ENCODE assay signal across 19 mouse cellular contexts in genomic region chr3:69438773-69439514, GRCm38 (mm10).
DNase-seq lines count a peak whose midpoint lies in the region; ATAC-seq and TF ChIP-seq lines count a peak whose summit lies in the region.
"Had no signal": no experiment of that assay in that cellular context is flagged by ENCODE, and none has a peak within 500 bp of the region (broad histone marks: within the 10 kb centered on the region; RNA-seq: fewer than 3 reads in every experiment).

No protein-coding gene starts in this region.

- 42% methylated on average over 12 of the region's 12 CpGs for WGBS in heart, adult 2 months

- H3K79me2 ChIP-seq in heart, adult 2 months (replicated peaks; ENCODE audit: control insufficient read depth, insufficient read depth, low read length) = no peaks in the 10 kb centered on the region

- no peak overlapping the region for H3K9ac ChIP-seq in heart, adult 2 months (ENCODE audit: low read depth, low read length)
- H3K9ac ChIP-seq: liver, embryonic 15.5 days; midbrain, embryonic 15.5 days; neural tube, embryonic 12.5 days had no signal

- no peaks in the 10 kb centered on the region for H3K27me3 ChIP-seq in heart, adult 2 months (ENCODE audit: control insufficient read depth, insufficient read depth, low read length)
- H3K27me3 ChIP-seq: liver, embryonic 15.5 days; midbrain, embryonic 15.5 days; neural tube, embryonic 12.5 days had no signal

- no peak for DNase-seq in heart, adult 2 months
- DNase-seq in heart, adult 8-10 months (ENCODE audit: low spot score) = no peak
- peak; percentile 46 for DNase-seq in left cerebral cortex, adult 11 months (ENCODE audit: low spot score)
- DNase-seq in left cerebral cortex, postnatal 10 days (ENCODE audit: extremely low spot score in 1 of 2, low spot score in 2 of 2) = no peak
- DNase-seq in embryo, embryonic 11 days = no peak
- DNase-seq in adrenal gland, adult 2 months = no peak
- DNase-seq: cerebellum, adult 9-11 months; gastrocnemius, postnatal 14 days; kidney, adult 8-10 months; lung, postnatal 36 days; retina, postnatal 1 day; thymus, postnatal 4 days had no signal

- TF ChIP-seq CTCF in heart, adult 2 months (IDR thresholded peaks at IDR 0.05) = no peak

- intact Hi-C loops in heart, adult 2 months (cut with DNase I) = no loop called here
- intact Hi-C loops in left cerebral cortex, postnatal 10 days (cut with DNase I) = no loop called here

- H3K36me3 ChIP-seq in heart, adult 2 months (ENCODE audit: control insufficient read depth, insufficient read depth, low read length) = no peaks in the 10 kb centered on the region
- H3K36me3 ChIP-seq: embryonic facial prominence, embryonic 10.5 days; liver, embryonic 15.5 days; midbrain, embryonic 15.5 days; neural tube, embryonic 12.5 days had no signal

- H3K27ac ChIP-seq in heart, adult 2 months = no peak overlapping the region
- H3K27ac ChIP-seq: embryonic facial prominence, embryonic 10.5 days; liver, embryonic 15.5 days; midbrain, embryonic 15.5 days; neural tube, embryonic 12.5 days had no signal

- H3K4me1 ChIP-seq in heart, adult 2 months (ENCODE audit: control insufficient read depth, insufficient read depth, low read length) = peaks cover 2% of the 10 kb centered on the region; the same call in 1 of the 2 replicates
- H3K4me1 ChIP-seq: embryonic facial prominence, embryonic 10.5 days; liver, embryonic 15.5 days; midbrain, embryonic 15.5 days had no signal

- no peak for TF ChIP-seq EP300 in heart, adult 2 months (IDR thresholded peaks at IDR 0.05; ENCODE audit: insufficient read depth, low read depth, low read length)

- no peak for TF ChIP-seq POLR2A in heart, adult 2 months (IDR thresholded peaks at IDR 0.05; ENCODE audit: insufficient read depth, low read depth, low read length)

- H3K4me3 ChIP-seq in heart, adult 2 months = peak overlapping the region; percentile 4; the same call in 1 of the 2 replicates
- H3K4me3 ChIP-seq: embryonic facial prominence, embryonic 10.5 days; liver, embryonic 15.5 days; midbrain, embryonic 15.5 days; neural tube, embryonic 12.5 days had no signal

- ATAC-seq in granulocyte monocyte progenitor cell, adult 5-6 weeks (replicated peaks; ENCODE audit: poor library complexity, severe bottlenecking) = peak; percentile 74
- peak; percentile 66 for ATAC-seq in megakaryocyte progenitor cell, adult 5-6 weeks (replicated peaks; ENCODE audit: poor library complexity)
- ATAC-seq: hindbrain, embryonic 16.5 days; midbrain, embryonic 15.5 days had no signal
